Mouse (Mus musculus): ENCODE measurements at regions not wholly inside any gene's neighbourhood (a gene's known extent, or its start where the extent isn't known, plus 50 kb on each side); places are given as distances from the start of the nearest gene placed in this dataset.
"Not testable (repeated sequence)": the region's sequence is repeated elsewhere in the genome, so short reads cannot be mapped to it uniquely, and the experiment has no call there.

DNA sequence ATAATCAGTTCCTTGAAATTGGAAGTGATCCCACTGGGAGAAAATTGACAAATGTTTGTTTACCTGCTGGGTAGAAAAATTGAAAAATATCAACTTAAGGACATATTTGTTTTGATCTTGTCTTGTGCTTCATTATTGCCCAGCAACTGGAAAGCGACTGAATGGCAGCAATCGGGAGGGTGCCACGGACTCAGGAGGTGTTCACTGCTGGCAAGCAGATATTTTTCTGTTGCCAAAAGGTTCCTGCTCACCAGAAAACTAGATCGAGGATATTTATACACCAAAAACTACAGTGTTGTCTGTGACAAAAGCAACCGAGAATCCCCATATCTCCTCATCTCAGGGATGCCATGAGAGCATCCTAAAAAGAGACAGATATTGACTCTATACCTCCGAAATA is 71.4 kb downstream of the Gm21833 start:
- DNase-seq (ENCODE audit: extremely low spot score in 1 of 2, low spot score in 1 of 2): no peak

DNA sequence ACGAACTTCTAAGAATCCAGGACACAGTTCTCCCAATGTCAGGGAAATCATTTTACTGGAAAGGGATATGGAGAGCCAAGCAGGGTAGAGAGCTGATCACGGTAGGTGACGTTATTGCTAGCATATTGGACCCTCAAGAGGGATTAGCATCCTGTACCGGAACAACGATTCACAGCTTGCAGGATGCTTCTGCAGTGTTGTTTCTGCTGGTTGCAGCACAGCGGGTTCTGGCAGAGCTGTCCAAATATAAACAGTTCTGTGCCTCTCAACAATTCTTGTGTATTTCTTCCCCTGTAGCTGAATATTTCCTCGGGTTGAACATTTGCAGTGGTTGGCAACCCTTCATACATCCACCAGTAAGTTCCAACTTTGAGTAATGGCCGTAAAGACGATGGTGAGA is 92.4 kb downstream of the Gm21833 start:
- DNase-seq (ENCODE audit: extremely low spot score in 1 of 2, low spot score in 1 of 2): no peak

GRCm38 (mm10) chr16:82958951-82959350 is 130.8 kb downstream of the Gm21833 start:
- not testable (repeated sequence) for DNase-seq (ENCODE audit: extremely low spot score in 1 of 2, low spot score in 1 of 2)

DNA sequence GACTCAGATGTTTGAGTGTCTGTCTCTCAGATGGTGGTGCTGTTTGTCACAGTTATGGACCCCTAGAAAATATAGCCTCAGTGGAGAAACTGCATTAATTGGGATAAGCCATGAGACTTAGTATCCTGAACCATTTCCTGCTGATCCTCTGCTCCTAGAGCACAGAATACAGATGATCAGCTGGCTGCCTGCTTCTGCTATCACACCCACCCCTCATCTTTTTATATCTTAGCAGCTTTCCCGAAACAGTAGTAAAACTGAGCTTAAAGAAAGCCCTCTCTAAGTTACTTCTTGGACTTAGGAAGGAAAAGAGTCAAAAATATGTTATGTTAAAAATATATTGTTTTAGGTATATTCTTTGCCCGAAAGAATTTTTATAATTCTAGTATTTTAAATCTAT is 163.5 kb downstream of the Gm21833 start:
- peak in 1 of 2 experiments; percentile 17 for DNase-seq (ENCODE audit: extremely low spot score in 1 of 2, low spot score in 1 of 2)

DNA sequence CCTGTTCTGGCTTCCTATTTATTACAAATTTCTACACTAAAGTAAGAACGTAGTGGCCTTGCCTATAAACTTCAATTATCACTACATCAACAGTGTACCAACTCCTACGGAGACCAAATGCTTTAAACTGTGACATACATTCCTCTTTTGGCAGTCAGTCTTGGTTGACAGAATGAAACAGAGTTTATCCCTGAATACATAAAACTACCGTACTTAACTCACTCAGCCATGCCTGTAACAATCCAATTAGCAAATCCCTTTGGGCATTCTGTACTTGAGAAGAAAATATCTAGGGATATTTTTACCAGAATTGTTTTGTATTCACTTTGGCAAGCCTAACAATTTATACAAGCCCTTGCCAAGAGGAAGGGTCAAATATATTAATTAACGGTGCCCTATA is 169.7 kb downstream of the Gm21833 start:
- DNase-seq (ENCODE audit: extremely low spot score in 1 of 2, low spot score in 1 of 2): no peak

- DNase-seq (ENCODE audit: extremely low spot score in 1 of 2, low spot score in 1 of 2): peak in 1 of 2 experiments; percentile 27
These were observed 193.1 kb downstream of the Gm21833 start for GRCm38 (mm10) chr16:83021311-83021710.

DNA sequence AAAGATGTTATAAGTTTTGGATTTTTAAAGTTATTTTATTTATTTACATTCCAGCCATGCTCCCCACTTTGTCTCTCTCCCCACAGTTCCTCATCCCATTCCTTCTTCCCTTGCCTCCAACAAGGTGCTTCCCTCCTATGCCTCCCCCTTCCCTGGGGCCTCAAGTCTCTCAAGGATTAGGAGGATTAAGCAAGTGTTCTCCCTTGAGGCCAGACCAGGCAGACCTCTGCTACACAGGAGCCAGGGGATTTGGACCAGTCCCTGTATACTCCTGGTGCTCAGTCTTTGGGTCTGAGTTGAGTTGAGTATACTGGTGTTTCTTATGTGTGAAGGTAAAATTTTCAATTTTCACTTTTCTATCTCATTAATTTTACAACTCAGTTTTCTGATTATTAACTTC is 235.2 kb downstream of the Gm21833 start:
- DNase-seq (ENCODE audit: extremely low spot score in 1 of 2, low spot score in 1 of 2): no peak

DNA sequence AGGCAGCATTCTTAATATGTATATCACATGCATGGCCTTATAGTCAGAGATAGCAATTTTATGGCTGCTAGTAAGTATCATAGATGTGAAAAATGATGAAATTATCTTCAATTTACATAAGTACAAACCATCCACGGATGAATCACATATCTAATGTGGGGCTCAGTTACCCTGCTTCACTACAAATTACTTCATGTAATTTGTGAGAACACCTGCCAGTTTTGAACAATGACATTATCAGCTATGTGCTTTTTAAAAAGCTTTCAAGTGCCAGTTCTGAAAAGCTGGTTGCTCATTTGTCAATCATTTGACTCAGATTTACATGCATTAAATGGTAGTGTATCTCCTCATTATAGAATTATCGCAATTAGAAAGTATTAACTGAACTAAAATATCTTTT is 243.3 kb downstream of the Gm21833 start:
- DNase-seq (ENCODE audit: extremely low spot score in 1 of 2, low spot score in 1 of 2): no peak

GRCm38 (mm10) chr16:83092059-83092458 is 263.9 kb downstream of the Gm21833 start:
- DNase-seq (ENCODE audit: extremely low spot score in 1 of 2, low spot score in 1 of 2): no peak

GRCm38 (mm10) chr16:83111128-83111527 is 282.9 kb downstream of the Gm21833 start:
- peak; percentile 56 to 78 for DNase-seq (ENCODE audit: extremely low spot score in 1 of 2, low spot score in 1 of 2)

DNA sequence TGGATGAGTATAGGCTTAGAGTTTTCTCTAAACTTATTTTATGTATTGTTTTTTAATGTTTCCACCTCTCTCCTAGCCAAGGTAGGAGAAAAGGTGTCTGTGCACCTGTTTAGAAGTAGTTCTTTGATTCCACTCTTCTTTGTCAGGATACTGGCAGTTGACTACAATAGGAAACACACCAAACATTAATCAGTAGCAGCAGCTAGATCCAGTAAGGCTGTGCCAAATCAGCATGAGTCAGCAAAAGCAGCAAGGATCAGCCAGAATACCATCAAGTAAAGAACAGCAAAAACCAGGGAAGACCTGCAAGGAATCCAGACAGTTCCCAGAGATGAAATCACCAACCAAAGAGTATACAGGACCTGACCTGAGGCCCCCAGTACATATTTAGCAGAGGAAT is 303.7 kb downstream of the Gm21833 start:
- no peak for DNase-seq (ENCODE audit: extremely low spot score in 1 of 2, low spot score in 1 of 2)

DNA sequence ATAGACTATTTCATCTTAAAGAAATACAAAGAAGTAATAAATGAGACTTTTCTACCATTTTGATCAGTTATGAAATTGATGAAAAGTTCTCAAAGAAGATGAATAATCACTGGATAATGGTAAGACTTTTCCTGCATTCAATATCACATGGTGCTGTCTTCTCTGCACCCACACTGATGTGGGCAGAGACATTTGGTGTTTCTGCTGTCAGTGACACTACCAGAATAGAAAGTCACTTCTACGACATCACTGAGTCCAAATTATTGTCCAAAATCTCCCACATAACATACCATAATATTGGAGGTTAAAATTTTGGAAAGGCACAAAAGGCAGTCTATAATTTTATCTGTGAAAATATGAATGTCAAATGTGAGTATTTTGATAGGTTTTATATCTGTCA is 344.8 kb downstream of the Gm21833 start:
- peak in 1 of 2 experiments; percentile 28 for DNase-seq (ENCODE audit: extremely low spot score in 1 of 2, low spot score in 1 of 2)

GRCm38 (mm10) chr16:83193441-83193953 is 365.3 kb downstream of the Gm21833 start:
- DNase-seq (ENCODE audit: extremely low spot score in 1 of 2, low spot score in 1 of 2): peak; percentile 66 to 72

GRCm38 (mm10) chr16:83197812-83198211 is 369.6 kb downstream of the Gm21833 start:
- DNase-seq (ENCODE audit: extremely low spot score in 1 of 2, low spot score in 1 of 2): no peak
